Mouse (Mus musculus) MEL (cell line): ENCODE measurements around the gene Oxsm. TPM values are rescaled to one million over a fixed set of nuclear protein-coding genes. Genes with fewer than 3 reads are reported as not detected.
A peak's percentile ranks its signal among the peaks of the same experiment; 100 is the strongest.

Source experiments
- DNase-seq: peaks from one replicate; pipeline ENCODE4 v3.0.0; 2011; ENCODE audit warnings: low read depth, low spot score
- H3K27ac ChIP-seq: 2 replicates; pipeline ENCODE4 v1.5.1; 2012; ENCODE audit warnings: low read depth, mild to moderate bottlenecking, control low read depth, low read length, moderate library complexity; ENCODE audit not compliant: control insufficient read depth
- H3K27me3 ChIP-seq, 2 experiments: fragments of 150-350 bp in 1 of 2; sonication (generic) in 1 of 2; 2 replicates each; pipeline ENCODE4 v1.6.1; 2012; ENCODE audit warnings: low read length in 2 of 2, mild to moderate bottlenecking in 2 of 2, improper control_type of control experiment in 1 of 2, moderate library complexity in 1 of 2; ENCODE audit not compliant: insufficient read depth in 2 of 2, control insufficient read depth in 1 of 2
- H3K36me3 ChIP-seq, 2 experiments: 2 replicates each; pipeline ENCODE4 v1.6.1; 2012 to 2014; ENCODE audit warnings: low read length in 2 of 2, improper control_type of control experiment in 1 of 2, inconsistent platforms in 1 of 2, mild to moderate bottlenecking in 1 of 2; ENCODE audit not compliant: insufficient read depth in 2 of 2, control insufficient read depth in 1 of 2
- H3K4me1 ChIP-seq, 2 experiments: fragments of 150-350 bp in 1 of 2; sonication (generic) in 1 of 2; 2 replicates each; pipeline ENCODE4 v1.6.1; 2012; ENCODE audit warnings: low read length in 2 of 2, improper control_type of control experiment in 1 of 2, mild to moderate bottlenecking in 1 of 2; ENCODE audit not compliant: insufficient read depth in 2 of 2, control insufficient read depth in 1 of 2
- H3K4me3 ChIP-seq, 2 experiments: fragments of 150-350 bp in 1 of 2; sonication (generic) in 1 of 2; 2 replicates each; pipeline ENCODE4 v1.5.1; 2012; ENCODE audit warnings: low read depth in 2 of 2, low read length in 2 of 2, mild to moderate bottlenecking in 2 of 2, moderate library complexity in 2 of 2, control low read depth in 1 of 2, improper control_type of control experiment in 1 of 2; ENCODE audit not compliant: control insufficient read depth in 1 of 2, insufficient read depth in 1 of 2
- H3K79me2 ChIP-seq: 2 replicates; pipeline ENCODE4 v1.6.1; 2012; ENCODE audit warnings: mild to moderate bottlenecking, low read length, moderate library complexity; ENCODE audit not compliant: control insufficient read depth, poor library complexity, insufficient read depth
- H3K9ac ChIP-seq: 2 replicates; pipeline ENCODE4 v1.6.1; 2012; ENCODE audit warnings: low read depth, mild to moderate bottlenecking, control low read depth, low read length, moderate library complexity; ENCODE audit not compliant: control insufficient read depth, poor library complexity, severe bottlenecking
- H3K9me3 ChIP-seq: fragments of 150-350 bp; sonication (generic); replicated peaks from 2 replicates; pipeline ENCODE4 v1.6.1; 2012; ENCODE audit warnings: mild to moderate bottlenecking, low read length, improper control_type of control experiment, moderate library complexity; ENCODE audit not compliant: insufficient read depth
- CHD2 ChIP-seq: IDR thresholded peaks from 2 replicates; pipeline ENCODE4 v1.6.1; 2011; ENCODE audit warnings: low read length, improper control_type of control experiment
- CTCF ChIP-seq, 3 experiments: IDR thresholded peaks in 2 of 3; conservative IDR thresholded peaks in 1 of 3; 2 replicates each; pipeline ENCODE4 v1.5.1; 2011 to 2012; ENCODE audit warnings: low read length in 3 of 3, low read depth in 2 of 3, mild to moderate bottlenecking in 2 of 3, improper control_type of control experiment in 1 of 3, inconsistent platforms in 1 of 3, mixed read lengths in 1 of 3, moderate library complexity in 1 of 3; ENCODE audit not compliant: control insufficient read depth in 1 of 3, insufficient read depth in 1 of 3, poor library complexity in 1 of 3, severe bottlenecking in 1 of 3
- EP300 ChIP-seq, 2 experiments: IDR thresholded peaks; 2 replicates each; pipeline ENCODE4 v1.6.1; 2011; ENCODE audit warnings: improper control_type of control experiment in 2 of 2, low read length in 2 of 2, low read depth in 1 of 2, mild to moderate bottlenecking in 1 of 2
- ETS1 ChIP-seq: IDR thresholded peaks from 2 replicates; pipeline ENCODE4 v1.6.1; 2012; ENCODE audit warnings: low read depth, mild to moderate bottlenecking, inconsistent platforms, low read length, improper control_type of control experiment, moderate library complexity
- GATA1 ChIP-seq: IDR thresholded peaks from 2 replicates; pipeline ENCODE4 v1.6.1; 2011; ENCODE audit warnings: low read depth, low read length, improper control_type of control experiment
- JUND ChIP-seq: IDR thresholded peaks from 2 replicates; pipeline ENCODE4 v1.6.1; 2011; ENCODE audit warnings: low read depth, mild to moderate bottlenecking, improper control_type of control experiment, low read length
- MAFK ChIP-seq: IDR thresholded peaks from 2 replicates; pipeline ENCODE4 v1.6.1; 2011; ENCODE audit warnings: low read depth, mild to moderate bottlenecking, low read length, improper control_type of control experiment, borderline replicate concordance
- MAX ChIP-seq: IDR thresholded peaks from 2 replicates; pipeline ENCODE4 v1.6.1; 2011; ENCODE audit warnings: low read length, improper control_type of control experiment
- MAZ ChIP-seq: IDR thresholded peaks from 2 replicates; pipeline ENCODE4 v1.6.1; 2012; ENCODE audit warnings: low read depth, mild to moderate bottlenecking, inconsistent platforms, low read length, improper control_type of control experiment
- MXI1 ChIP-seq: IDR thresholded peaks from 2 replicates; pipeline ENCODE4 v1.6.1; 2011; ENCODE audit warnings: mild to moderate bottlenecking, low read depth, low read length, improper control_type of control experiment
- MYB ChIP-seq: IDR thresholded peaks from 2 replicates; pipeline ENCODE4 v1.6.1; 2011; ENCODE audit warnings: mild to moderate bottlenecking, low read depth, low read length, improper control_type of control experiment
- NELFE ChIP-seq: IDR thresholded peaks from 2 replicates; pipeline ENCODE4 v1.6.1; 2011; ENCODE audit warnings: low read depth, low read length, improper control_type of control experiment
- NRF1 ChIP-seq: IDR thresholded peaks from 2 replicates; pipeline ENCODE4 v1.6.1; 2014; ENCODE audit warnings: low read depth, mild to moderate bottlenecking, inconsistent platforms, low read length, improper control_type of control experiment, moderate library complexity; ENCODE audit not compliant: poor library complexity, insufficient read depth, severe bottlenecking
- POLR2A ChIP-seq, 2 experiments: IDR thresholded peaks; 2 replicates each; pipeline ENCODE4 v1.6.1; 2011 to 2012; ENCODE audit warnings: low read length in 2 of 2, mild to moderate bottlenecking in 2 of 2, control low read depth in 1 of 2, improper control_type of control experiment in 1 of 2, low read depth in 1 of 2, moderate library complexity in 1 of 2; ENCODE audit not compliant: control insufficient read depth in 1 of 2, insufficient read depth in 1 of 2, poor library complexity in 1 of 2
- POLR2AphosphoS2 ChIP-seq: IDR thresholded peaks from 2 replicates; pipeline ENCODE4 v1.6.1; 2011; ENCODE audit warnings: low read length, improper control_type of control experiment
- RAD21 ChIP-seq: IDR thresholded peaks from 2 replicates; pipeline ENCODE4 v1.6.1; 2011; ENCODE audit warnings: mild to moderate bottlenecking, low read depth, low read length, improper control_type of control experiment
- RCOR1 ChIP-seq: IDR thresholded peaks from 2 replicates; pipeline ENCODE4 v1.6.1; 2012; ENCODE audit warnings: low read depth, mild to moderate bottlenecking, inconsistent platforms, low read length, improper control_type of control experiment
- SIN3A ChIP-seq: IDR thresholded peaks from 2 replicates; pipeline ENCODE4 v1.6.1; 2012; ENCODE audit warnings: low read length, improper control_type of control experiment, inconsistent platforms
- SMC3 ChIP-seq: IDR thresholded peaks from 2 replicates; pipeline ENCODE4 v1.6.1; 2011; ENCODE audit warnings: low read depth, low read length, improper control_type of control experiment
- TAL1 ChIP-seq: IDR thresholded peaks from 2 replicates; pipeline ENCODE4 v1.6.1; 2012; ENCODE audit warnings: mild to moderate bottlenecking, inconsistent platforms, low read length, moderate library complexity, mixed read lengths
- TBP ChIP-seq: IDR thresholded peaks from 2 replicates; pipeline ENCODE4 v1.8.0; 2011; ENCODE audit warnings: low read depth, low read length, improper control_type of control experiment
- TCF12 ChIP-seq: IDR thresholded peaks from 2 replicates; pipeline ENCODE4 v1.6.1; 2014; ENCODE audit warnings: low read depth, mild to moderate bottlenecking, inconsistent platforms, low read length, improper control_type of control experiment, moderate library complexity
- USF1 ChIP-seq: IDR thresholded peaks from 2 replicates; pipeline ENCODE4 v1.6.1; 2014; ENCODE audit warnings: low read depth, mild to moderate bottlenecking, inconsistent platforms, low read length, improper control_type of control experiment, moderate library complexity
- polyA plus RNA-seq, 2 experiments: library from polyadenylated mRNA; stranded (reverse) in 1 of 2; unstranded in 1 of 2; fragments of >175 nt in 1 of 2; fragments of >200 nt in 1 of 2; gene quantifications; 2 replicates each; pipeline versions ENCODE4 v1.2.1 to v1.2.4; 2012; ENCODE audit warnings: low replicate concordance in 2 of 2, low read depth in 1 of 2; ENCODE audit not compliant: insufficient read length in 2 of 2, insufficient read depth in 1 of 2, missing spikeins in 1 of 2
- total RNA-seq: library from RNA; depleted of rRNA; stranded (reverse); fragments of 300-350 nt; gene quantifications from 2 replicates; pipeline ENCODE4 v1.2.3, GENCODE M21; 2012

The Oxsm gene
- total and polyA plus RNA-seq, 3 experiments = 5.4 to 8.9 TPM; not detected in 1

DNA sequence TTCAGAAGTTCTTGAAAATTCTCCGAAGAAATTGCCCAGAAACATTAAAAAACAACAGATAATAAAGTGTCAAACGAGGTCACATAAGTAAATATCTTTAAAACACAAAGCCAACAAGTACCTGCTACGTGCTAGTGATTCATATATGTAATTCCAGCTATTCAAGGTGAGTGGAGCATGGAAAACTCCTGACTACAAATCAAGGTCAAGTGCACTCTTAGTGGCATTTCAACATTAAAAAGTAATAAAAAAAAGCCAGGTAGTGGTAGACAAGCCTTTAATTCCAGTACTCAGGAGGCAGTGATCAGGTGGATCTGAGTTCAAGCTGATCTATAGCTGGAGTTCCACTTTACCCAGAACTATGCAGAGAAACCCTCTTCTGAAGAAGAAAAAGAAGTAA lies 1.5 kb downstream of the Oxsm start:
- TF ChIP-seq MAX (no peak), TBP (no peak), TAL1 (no peak), MYB (no peak), NRF1 (no peak), POLR2A (IDR thresholded peaks at IDR 0.05; ENCODE audit: control insufficient read depth in 1 of 2, insufficient read depth in 1 of 2, low read depth in 1 of 2, low read length in 2 of 2, poor library complexity in 1 of 2) (no peak), SMC3 (no peak), GATA1 (no peak), RAD21 (no peak), MAZ (no peak), TCF12 (no peak), CHD2 (no peak), MAFK (no peak)
- Histone ChIP-seq H3K36me3 (peaks cover 0 to 46% of the 10 kb centered on the region in 2 experiments; a peak in 2 of 4 replicates), H3K27ac (peak overlapping the region; percentile 24; the same call in 1 of the 2 replicates), H3K79me2 (peaks cover 8% of the 10 kb centered on the region), H3K9ac (peak overlapping the region; percentile 72; the same call in 1 of the 2 replicates), H3K9me3 (no peaks in the 10 kb centered on the region), H3K4me3 (peak overlapping the region; percentile 26 to 87; a peak in 3 of 4 replicates), H3K4me1 (peaks cover 26 to 30% of the 10 kb centered on the region in 2 experiments), H3K27me3 (no peaks in the 10 kb centered on the region)
- no peak for DNase-seq

DNA sequence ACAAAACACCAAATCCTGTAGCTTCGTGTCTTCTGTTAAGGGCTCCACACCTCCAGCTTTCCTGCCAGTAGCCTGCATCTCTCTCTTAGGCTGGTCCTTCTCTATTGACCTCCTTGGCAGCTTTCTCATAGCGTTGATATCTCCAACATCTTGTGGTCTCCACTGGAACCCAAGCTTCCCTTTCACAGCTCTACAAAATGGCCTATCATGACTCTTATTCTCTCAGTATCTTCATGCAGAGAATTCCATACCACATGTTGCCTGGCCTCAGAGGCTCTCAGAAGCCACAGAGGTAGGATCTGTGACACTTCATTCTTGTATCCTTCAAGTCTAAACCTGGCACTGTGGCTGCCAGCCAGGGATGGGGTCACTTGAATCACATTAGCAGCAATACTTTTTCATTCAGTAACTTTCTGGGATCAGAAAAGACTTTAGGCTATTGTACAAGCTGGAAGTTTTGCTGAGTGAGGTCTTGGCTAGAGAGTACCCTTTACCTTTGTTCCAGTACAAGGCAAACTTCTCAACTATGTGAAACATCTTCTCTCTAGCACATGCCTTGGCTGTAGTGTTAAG lies 3.2 kb downstream of the Oxsm start:
- Histone ChIP-seq H3K36me3 (peaks cover 0 to 50% of the 10 kb centered on the region in 2 experiments; a peak in 2 of 4 replicates), H3K27me3 (no peaks in the 10 kb centered on the region), H3K9me3 (no peaks in the 10 kb centered on the region), H3K4me1 (peaks cover 30 to 32% of the 10 kb centered on the region in 2 experiments), H3K79me2 (peaks cover 8% of the 10 kb centered on the region), H3K4me3 (no peak overlapping the region), H3K27ac (peak overlapping the region; percentile 53), H3K9ac (no peak overlapping the region)
- peak; percentile 45; the same call in 1 of the 2 replicates for TF ChIP-seq GATA1
- TF ChIP-seq JUND = peak; percentile 46; the same call in 1 of the 2 replicates
- TF ChIP-seq SIN3A = peak; percentile 64
- peak; percentile 56 for TF ChIP-seq TCF12
- no peak for TF ChIP-seq POLR2AphosphoS2
- 0 out of 2 replicates have a peak, but pooled peaks have one; percentile 20 for TF ChIP-seq USF1
- no peak for TF ChIP-seq MAX
- TF ChIP-seq CTCF (IDR thresholded peaks at IDR 0.05 in 2 of 3, conservative IDR thresholded peaks at IDR 0.05 in 1 of 3; ENCODE audit: control insufficient read depth in 1 of 3, insufficient read depth in 1 of 3, low read depth in 2 of 3, low read length in 3 of 3, poor library complexity in 1 of 3, severe bottlenecking in 1 of 3) = no peak
- TF ChIP-seq ETS1 = peak; percentile 65
- TF ChIP-seq NELFE = no peak
- peak; percentile 61; the same call in 1 of the 2 replicates for TF ChIP-seq MXI1
- peak; percentile 62 for TF ChIP-seq RCOR1
- TF ChIP-seq SMC3 = no peak
- TF ChIP-seq EP300 (IDR thresholded peaks at IDR 0.05; ENCODE audit: low read depth in 1 of 2, low read length in 2 of 2) = peak in 1 of 2 experiments; percentile 62; a peak in 3 of 4 replicates
- peak; percentile 63 for DNase-seq
